Mouse (Mus musculus): ENCODE results near the gene 1700012B09Rik. TPM values are rescaled to one million over a fixed set of nuclear protein-coding genes. Genes with fewer than 3 reads are reported as not detected.

1700012B09Rik gene
- total and polyA plus RNA-seq, 2 experiments, result not detected

DNA sequence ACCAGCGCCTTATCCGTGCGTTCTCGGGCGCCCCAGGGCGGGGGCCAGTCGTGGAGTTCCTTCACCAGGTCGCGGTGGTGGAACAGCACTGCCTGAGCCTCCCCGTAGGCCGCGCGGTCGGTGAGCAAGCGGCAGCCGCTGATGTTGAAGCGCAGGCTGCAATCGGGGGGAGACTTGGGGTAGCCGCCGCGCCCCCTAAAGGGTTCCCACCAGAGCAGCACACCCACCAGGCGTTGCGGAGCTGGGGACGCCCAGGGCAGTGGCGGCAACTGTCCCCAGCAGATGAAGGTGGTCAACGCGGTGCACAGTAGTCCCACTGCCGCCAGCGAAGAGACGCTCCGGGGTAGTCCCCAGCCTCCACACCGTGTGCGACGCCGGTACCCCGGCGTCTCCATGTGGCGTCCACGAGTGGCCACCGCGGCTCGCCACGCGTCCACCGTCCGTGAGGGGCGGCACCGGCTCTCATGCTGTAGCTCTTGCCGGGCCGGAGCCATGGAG is 19.3 kb downstream of the 1700012B09Rik start:
- Histone ChIP-seq H3K36me3 (ENCODE audit: control insufficient read depth, insufficient read depth, low read length) (no peaks in the 10 kb centered on the region), H3K27ac (replicated peaks; ENCODE audit: insufficient read depth, low read depth, low read length) (no peak overlapping the region), H3K27me3 (ENCODE audit: control insufficient read depth, insufficient read depth, low read length) (peaks cover 6% of the 10 kb centered on the region), H3K4me1 (ENCODE audit: control insufficient read depth, insufficient read depth, low read length) (no peaks in the 10 kb centered on the region), H3K79me2 (ENCODE audit: control insufficient read depth, insufficient read depth, low read length) (no peaks in the 10 kb centered on the region), H3K4me3 (ENCODE audit: insufficient read depth, low read depth, low read length) (peak overlapping the region; percentile 63), H3K9ac (ENCODE audit: low read depth, low read length) (peak overlapping the region; percentile 62)
- WGBS, result 2% methylated on average over 50 of the region's 50 CpGs
- no peak for DNase-seq (ENCODE audit: extremely low read depth, low read depth, low spot score)
- TF ChIP-seq POLR2A (IDR thresholded peaks at IDR 0.05; ENCODE audit: extremely low read depth, insufficient read depth, low read length), result no peak

DNA sequence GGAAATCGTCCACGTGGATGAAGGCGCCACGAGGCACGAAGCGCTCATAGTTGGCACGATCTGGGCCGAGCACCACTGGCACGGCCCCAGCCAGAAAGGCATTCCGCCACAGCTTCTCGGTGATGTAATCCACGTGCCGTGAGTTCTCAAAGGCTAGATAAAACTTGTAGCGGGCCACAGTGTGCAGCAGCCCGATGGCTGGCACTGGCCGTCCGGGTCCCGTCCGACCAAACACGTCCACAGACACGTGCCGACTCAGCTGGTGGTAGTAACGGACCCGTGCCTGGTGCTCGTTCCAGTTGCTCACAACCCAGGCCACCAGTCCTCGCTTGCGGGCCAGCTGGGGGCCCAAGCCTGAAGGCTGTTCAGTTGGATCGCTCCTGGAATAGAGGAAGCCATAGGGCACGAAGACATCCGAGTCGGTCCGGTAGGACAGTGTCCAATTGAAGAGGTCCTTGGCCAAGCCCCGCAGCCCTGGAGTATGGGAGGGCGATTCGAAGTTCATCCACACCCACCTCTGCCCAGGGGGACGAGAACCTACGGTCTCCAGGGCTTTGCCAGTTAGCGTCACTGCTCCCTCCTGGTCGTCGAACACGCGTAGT is 19.8 kb downstream of the 1700012B09Rik start:
- H3K4me1 ChIP-seq (ENCODE audit: control insufficient read depth, insufficient read depth, low read length), result no peaks in the 10 kb centered on the region
- no peaks in the 10 kb centered on the region for H3K36me3 ChIP-seq (ENCODE audit: control insufficient read depth, insufficient read depth, low read length)
- H3K9ac ChIP-seq (ENCODE audit: low read depth, low read length), result no peak overlapping the region
- peak overlapping the region; percentile 63; the same call in 1 of the 2 replicates for H3K4me3 ChIP-seq (ENCODE audit: insufficient read depth, low read depth, low read length)
- TF ChIP-seq POLR2A (IDR thresholded peaks at IDR 0.05; ENCODE audit: extremely low read depth, insufficient read depth, low read length) (no peak), CTCF (IDR thresholded peaks at IDR 0.05; ENCODE audit: low read depth, low read length) (no peak)
- no peak for DNase-seq (ENCODE audit: extremely low read depth, low read depth, low spot score)
- H3K27ac ChIP-seq (replicated peaks; ENCODE audit: insufficient read depth, low read depth, low read length), result no peak overlapping the region
- peaks cover 6% of the 10 kb centered on the region for H3K27me3 ChIP-seq (ENCODE audit: control insufficient read depth, insufficient read depth, low read length)
- 67% methylated on average over 42 of the region's 42 CpGs for WGBS
- no peaks in the 10 kb centered on the region for H3K79me2 ChIP-seq (ENCODE audit: control insufficient read depth, insufficient read depth, low read length)

DNA sequence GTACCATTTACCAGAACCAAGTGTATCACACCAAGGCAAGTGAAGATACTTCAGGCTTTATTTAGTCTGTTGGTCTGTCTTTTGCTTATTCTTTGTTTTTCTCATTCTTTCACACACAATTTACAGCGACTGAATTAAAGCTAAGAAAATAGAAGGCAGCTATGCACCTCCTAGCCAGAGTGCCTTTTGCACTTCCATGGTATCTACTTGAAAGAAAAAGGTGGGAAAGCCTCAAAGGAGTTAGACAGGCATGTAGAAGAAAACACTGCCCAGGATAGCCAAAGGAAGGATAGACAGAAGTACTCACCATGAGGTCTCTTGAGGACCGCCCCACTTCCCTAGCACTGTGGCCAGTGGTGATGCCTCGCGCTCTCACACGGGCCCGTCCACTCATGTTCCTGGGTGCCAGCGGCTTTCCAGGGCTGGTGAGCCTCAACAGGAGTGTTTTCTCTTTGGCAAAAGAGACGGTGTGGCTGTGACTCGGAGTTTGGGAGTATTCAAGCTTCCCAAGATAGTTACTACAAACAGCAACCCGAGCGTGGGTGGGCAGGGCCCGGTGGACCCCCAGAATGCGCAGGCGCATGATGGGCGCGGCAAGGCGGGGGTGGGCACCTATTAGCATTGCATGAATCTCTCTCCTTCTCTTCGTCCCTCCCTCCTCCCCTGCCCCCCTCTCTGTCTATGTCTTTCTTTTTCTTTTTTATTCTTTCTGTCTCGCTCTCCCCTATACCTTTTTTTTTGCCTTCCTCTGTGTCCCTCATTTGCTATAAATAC is 30.5 kb downstream of the 1700012B09Rik start, which contains the start of gene Piwil4:
Piwil4 (minus strand) TSS at position 583 of the 774 bp plus-strand sequence.
- Histone ChIP-seq H3K36me3 (ENCODE audit: control insufficient read depth, insufficient read depth, low read length) (no peaks in the 10 kb centered on the region), H3K9ac (ENCODE audit: low read depth, low read length) (no peak within 1 kb of the TSS), H3K4me1 (ENCODE audit: control insufficient read depth, insufficient read depth, low read length) (no peaks in the 10 kb centered on the region), H3K79me2 (ENCODE audit: control insufficient read depth, insufficient read depth, low read length) (no peaks in the 10 kb centered on the region), H3K27me3 (ENCODE audit: control insufficient read depth, insufficient read depth, low read length) (no peaks in the 10 kb centered on the region), H3K27ac (replicated peaks; ENCODE audit: insufficient read depth, low read depth, low read length) (no peak within 1 kb of the TSS), H3K4me3 (ENCODE audit: insufficient read depth, low read depth, low read length) (no peak within 1 kb of the TSS)
- 86% methylated on average over 19 of the region's 19 CpGs for WGBS
- no peak for DNase-seq (ENCODE audit: extremely low read depth, low read depth, low spot score)
- TF ChIP-seq CTCF (IDR thresholded peaks at IDR 0.05; ENCODE audit: low read depth, low read length), result no peak
- TF ChIP-seq POLR2A (IDR thresholded peaks at IDR 0.05; ENCODE audit: extremely low read depth, insufficient read depth, low read length), result no peak

DNA sequence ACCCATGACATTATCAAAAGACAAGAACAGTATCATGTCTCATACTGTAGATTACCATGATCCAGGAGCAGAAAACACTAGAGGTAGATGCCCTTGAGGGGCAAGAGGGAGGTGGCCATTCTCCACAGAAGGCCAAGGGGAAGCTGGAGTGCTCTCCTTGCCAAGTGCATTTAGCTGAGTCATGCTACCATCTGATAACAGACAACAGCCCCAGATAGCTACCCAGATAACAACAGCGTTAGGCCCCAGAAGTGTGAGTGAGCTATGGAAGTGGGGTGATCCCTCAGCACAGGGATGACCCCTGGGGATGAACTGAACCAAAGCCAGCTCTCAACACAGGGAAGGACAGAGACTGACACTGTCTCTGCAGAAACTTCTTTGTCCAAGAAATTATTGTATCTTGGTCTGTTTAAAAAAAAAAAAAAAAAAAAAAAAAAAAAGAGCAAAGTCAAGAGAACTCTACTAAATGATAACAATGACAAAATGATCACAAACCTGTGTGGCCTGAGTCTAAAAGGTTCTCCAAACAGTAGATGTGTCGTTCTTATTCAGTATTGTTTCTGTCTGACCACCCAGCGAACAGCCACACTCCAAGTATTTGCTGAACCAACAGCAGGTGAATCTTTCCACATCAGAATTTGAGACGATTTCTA is 31.2 kb downstream of the 1700012B09Rik start:
- no peaks in the 10 kb centered on the region for H3K27me3 ChIP-seq (ENCODE audit: control insufficient read depth, insufficient read depth, low read length)
- no peak overlapping the region for H3K4me3 ChIP-seq (ENCODE audit: insufficient read depth, low read depth, low read length)
- no peak overlapping the region for H3K9ac ChIP-seq (ENCODE audit: low read depth, low read length)
- no peak overlapping the region for H3K27ac ChIP-seq (replicated peaks; ENCODE audit: insufficient read depth, low read depth, low read length)
- WGBS, result 60% methylated on average over 4 of the region's 4 CpGs
- H3K4me1 ChIP-seq (ENCODE audit: control insufficient read depth, insufficient read depth, low read length), result no peaks in the 10 kb centered on the region
- no peak for DNase-seq (ENCODE audit: extremely low read depth, low read depth, low spot score)
- no peaks in the 10 kb centered on the region for H3K79me2 ChIP-seq (ENCODE audit: control insufficient read depth, insufficient read depth, low read length)
- no peaks in the 10 kb centered on the region for H3K36me3 ChIP-seq (ENCODE audit: control insufficient read depth, insufficient read depth, low read length)
- TF ChIP-seq CTCF (IDR thresholded peaks at IDR 0.05; ENCODE audit: low read depth, low read length) (no peak), POLR2A (IDR thresholded peaks at IDR 0.05; ENCODE audit: extremely low read depth, insufficient read depth, low read length) (no peak)

DNA sequence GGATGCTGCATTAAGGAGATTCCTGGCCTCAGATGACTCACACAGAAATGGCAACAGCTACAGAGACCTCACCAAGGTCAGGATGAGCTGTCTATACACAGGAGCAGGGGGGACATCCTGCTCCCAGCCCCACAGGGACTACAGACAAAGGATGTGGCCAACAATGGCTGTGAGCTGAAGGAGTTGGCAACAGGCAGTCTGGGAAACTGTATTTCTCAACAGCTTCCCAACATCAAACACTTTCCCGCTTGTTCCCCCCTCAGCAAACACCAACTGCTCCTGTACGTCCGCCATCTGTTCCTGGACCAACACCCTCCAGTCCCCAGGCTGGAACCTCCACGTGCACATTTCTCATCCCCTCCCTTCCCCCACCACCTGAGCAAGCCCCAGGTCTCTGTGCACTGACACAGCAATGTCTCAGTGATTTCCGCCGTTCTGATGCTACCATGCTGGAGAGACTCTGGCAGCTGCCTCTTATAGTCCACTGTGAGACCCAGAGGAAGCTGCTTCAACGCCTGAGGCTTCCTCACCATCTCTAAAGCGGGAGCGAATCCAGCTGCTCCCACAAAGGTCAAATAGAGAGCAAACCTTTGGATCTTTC is 39.8 kb downstream of the 1700012B09Rik start:
- Histone ChIP-seq H3K79me2 (ENCODE audit: control insufficient read depth, insufficient read depth, low read length) (no peaks in the 10 kb centered on the region), H3K36me3 (ENCODE audit: control insufficient read depth, insufficient read depth, low read length) (no peaks in the 10 kb centered on the region), H3K27me3 (ENCODE audit: control insufficient read depth, insufficient read depth, low read length) (no peaks in the 10 kb centered on the region), H3K4me1 (ENCODE audit: control insufficient read depth, insufficient read depth, low read length) (no peaks in the 10 kb centered on the region), H3K27ac (replicated peaks; ENCODE audit: insufficient read depth, low read depth, low read length) (no peak overlapping the region), H3K9ac (ENCODE audit: low read depth, low read length) (no peak overlapping the region), H3K4me3 (ENCODE audit: insufficient read depth, low read depth, low read length) (no peak overlapping the region)
- WGBS, result 40% methylated on average over 9 of the region's 9 CpGs
- no peak for TF ChIP-seq POLR2A (IDR thresholded peaks at IDR 0.05; ENCODE audit: extremely low read depth, insufficient read depth, low read length)
- no peak for TF ChIP-seq CTCF (IDR thresholded peaks at IDR 0.05; ENCODE audit: low read depth, low read length)
- no peak for DNase-seq (ENCODE audit: extremely low read depth, low read depth, low spot score)
